Mouse (Mus musculus) lung, postnatal 14 days (tissue): Measurements from ENCODE around the gene Slc4a1.

Source experiments
- DNase-seq: peaks from one replicate; pipeline ENCODE4 v3.0.0; 2021

Gene Slc4a1

DNA sequence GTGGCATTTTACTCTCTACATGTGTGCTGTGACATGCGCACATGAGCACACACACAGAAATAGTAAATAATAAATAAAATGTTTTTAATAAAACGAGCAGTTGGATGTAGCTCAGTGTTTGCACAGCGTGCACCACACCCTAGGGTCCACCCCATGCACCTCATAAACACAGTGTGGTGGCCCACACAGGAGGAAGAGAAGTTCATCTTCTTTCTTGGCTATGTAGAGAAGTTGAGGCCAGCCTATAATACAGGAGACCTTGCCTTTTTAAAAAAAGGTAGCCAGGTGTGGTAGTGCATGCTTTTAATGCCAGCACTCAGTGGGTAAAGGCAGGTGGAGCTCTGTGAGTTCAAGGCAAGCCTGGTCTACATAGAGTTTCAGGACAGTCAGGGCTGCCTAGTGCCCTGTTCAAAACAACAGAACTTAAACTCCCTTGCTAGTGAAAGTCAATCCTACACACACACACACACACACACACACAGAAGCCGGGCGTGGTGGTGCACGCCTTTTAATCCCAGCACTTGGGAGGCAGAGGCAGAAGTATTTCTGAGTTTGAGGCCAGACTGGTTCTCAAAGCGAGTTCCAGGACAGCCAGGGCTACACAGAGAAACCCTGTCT is 8.2 kb upstream of the Slc4a1 start:
- no peak for DNase-seq

DNA sequence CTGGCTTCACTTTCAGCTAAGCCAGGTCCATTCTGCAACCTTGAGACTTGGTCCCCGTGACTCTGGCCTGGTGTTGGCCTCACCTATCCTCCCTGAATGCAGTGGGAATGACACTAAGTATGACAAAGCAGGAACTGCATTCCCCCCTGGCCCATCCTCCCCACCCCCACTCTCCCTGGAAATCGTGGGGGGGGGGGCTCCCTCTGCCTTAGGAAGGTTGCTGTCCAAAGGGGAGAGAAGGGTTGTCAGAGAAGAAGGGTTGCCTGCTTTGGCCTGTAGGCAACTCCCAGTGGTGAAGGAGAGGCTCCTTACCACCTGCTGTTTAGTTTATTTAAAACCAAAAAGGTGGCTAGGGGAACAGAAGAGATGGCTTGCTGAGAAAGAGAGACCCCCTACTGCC is 7.6 kb upstream of the Slc4a1 start:
- DNase-seq: no peak

DNA sequence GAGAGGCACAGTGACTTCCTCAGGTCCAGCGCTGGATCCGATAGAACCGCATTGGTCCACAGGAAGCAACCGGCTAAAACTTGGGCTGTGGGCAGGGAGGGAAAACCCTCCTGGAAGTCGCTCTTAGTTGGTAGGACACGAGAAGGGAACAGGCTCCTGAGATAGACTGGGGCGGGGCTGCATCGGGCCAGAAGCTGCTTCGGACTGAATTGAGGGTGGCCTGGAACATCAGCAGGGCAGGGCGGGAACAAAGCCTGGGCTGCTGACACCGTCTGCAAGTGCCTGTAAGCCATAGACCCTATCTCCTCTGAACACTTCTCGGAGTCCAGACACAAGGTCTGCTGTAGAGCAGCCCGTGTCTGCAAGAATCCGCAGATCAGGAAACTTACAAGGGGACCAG is 6.9 kb upstream of the Slc4a1 start:
- no peak for DNase-seq

DNA sequence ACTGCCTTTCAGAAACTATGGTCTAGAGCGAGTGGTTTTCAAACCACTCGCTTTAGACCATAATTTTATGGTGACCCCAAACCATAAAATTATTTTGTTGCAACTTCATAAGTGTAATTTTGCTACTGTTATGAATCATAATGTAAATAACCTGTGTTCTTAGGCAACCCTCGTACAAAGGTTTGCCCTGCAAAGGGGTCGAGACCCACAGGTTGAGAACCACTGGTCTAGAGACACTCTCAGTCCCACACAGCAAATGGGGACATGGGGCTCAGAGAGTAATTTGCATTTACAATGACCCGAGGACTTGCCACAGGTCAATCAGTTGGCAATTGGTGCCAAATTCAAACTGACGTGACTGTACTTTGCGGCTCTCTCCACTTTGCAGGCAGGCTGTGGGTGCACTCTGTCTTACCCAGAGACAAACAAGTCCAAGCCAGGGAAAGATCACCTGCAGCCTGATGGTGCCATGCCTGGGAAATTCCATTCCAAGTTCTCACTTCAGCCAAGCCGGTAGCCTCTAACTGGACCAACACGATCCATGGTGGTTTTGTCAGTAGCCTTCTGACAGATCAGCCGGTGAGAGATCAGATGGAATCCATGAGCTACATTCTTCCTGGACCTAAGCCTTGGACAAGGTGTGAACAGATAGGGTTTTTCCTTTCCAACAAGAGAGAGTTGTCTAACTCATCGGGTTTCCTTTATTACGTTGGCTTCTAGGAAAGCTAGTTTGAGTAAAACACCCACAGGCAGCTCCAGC is 6.1 kb upstream of the Slc4a1 start:
- DNase-seq: no peak

DNA sequence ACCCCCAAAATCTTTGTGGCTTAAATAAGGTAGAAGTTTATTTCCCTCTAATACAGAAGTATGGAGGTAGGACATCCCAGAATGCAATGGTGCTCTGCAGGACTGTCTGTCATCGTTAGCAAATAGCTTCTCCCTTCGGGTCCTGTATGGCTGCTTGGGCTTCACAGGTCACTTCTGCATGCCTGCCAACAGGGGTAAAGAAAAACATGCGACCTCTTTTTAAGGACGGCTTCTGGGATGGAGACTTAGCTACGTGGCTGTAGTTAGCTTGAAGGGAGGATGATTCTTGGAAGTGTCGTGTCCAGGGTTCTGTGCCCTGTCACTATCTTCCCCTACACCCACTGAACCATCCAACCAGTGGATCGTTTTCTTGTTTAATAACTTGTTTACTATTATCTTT is 4.3 kb upstream of the Slc4a1 start:
- no peak for DNase-seq

DNA sequence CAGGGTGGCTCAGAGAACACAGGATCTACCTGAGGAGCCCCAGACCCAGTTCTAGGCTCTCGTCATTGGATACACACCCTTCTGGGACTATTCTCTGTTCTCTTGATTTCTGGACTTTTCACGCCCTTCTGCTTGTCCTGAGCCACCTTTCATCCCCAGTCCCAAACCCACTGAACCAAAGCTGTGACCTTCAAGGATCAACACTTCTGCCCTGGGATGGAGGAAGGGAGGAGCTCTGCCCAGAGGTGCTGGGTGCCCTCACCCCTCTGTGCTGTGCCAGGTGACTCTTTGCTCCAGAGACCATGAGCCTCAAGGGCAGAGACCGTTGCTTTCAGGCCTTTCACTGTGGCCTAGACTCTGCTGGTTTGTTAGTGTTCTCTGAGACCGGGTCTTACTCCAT is 3.3 kb upstream of the Slc4a1 start:
- DNase-seq: no peak

DNA sequence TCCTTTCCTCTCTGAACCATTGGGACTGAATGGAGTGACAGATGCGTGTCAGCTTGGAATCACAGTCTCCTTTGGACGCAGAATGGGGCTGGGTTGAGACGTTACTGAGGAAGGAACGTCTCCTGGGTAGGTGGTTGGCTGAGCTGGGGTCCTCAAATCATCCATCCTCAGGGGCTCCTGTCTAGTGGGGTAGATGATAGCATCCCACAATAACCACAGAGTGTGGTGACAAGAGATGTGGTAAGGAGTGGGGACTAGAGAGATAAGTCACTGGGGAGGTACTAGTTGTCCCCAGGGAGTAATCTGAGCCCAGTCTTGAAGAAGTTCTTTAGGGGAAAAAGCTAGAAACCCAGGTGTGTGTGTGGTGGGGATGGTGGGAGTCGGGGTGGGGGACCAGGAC is 2.3 kb upstream of the Slc4a1 start:
- DNase-seq: no peak

DNA sequence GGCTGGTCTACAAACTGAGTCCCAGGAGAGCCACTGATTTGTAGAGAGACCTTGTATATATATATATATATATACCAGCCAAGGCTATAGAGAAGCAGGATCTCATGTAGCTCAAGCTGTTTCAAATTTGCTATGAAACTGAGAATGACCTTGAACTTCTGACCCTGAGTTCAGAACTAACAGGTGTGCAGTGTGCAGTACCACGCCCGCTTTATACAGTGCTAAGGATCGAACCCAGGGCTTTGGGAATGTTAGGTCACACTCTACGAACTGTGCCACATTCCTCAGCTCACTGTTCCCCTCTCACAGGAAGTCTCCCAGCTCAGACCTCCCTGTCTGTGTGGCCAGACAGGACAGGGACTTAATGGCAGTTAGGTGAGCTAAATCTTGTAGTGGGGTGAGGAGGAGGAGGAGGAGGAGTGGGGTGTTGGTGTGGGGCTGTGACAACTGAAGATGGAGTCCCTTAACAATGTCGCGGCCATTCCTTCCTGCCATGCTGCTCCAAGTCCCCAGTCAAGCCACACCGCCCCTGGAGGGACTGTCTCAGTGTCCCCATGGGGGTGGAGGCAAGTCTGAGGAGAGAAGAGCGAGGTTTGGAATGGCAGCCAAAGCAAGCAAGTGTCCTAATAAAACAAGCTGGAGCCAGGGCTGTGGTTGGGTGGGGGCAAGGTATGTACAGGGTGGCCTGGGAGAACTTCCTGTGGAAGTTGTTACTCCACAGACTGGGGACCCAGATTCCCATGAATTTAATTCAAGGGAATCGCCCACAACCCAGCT is 1.7 kb upstream of the Slc4a1 start:
- no peak for DNase-seq

DNA sequence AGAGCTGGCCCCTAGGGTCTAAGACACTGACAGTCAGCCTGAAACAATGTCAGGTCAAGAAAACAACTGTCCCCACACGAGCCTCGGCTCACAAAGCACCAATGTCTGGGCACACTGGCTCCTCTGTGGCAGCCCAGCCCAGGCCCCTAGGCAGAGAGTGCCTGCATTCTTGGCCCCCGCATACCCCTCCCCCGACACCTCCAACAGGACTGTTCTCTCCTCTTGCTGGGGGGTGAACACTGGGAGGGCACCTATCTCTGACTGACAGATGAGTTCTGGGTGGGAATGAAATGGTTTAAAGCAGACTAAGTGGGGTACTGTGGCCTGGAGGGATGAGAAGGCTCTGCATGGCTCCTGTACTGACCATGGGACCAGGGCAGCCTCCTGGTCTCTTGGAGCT is 304 bp downstream of the Slc4a1 start:
- no peak for DNase-seq

DNA sequence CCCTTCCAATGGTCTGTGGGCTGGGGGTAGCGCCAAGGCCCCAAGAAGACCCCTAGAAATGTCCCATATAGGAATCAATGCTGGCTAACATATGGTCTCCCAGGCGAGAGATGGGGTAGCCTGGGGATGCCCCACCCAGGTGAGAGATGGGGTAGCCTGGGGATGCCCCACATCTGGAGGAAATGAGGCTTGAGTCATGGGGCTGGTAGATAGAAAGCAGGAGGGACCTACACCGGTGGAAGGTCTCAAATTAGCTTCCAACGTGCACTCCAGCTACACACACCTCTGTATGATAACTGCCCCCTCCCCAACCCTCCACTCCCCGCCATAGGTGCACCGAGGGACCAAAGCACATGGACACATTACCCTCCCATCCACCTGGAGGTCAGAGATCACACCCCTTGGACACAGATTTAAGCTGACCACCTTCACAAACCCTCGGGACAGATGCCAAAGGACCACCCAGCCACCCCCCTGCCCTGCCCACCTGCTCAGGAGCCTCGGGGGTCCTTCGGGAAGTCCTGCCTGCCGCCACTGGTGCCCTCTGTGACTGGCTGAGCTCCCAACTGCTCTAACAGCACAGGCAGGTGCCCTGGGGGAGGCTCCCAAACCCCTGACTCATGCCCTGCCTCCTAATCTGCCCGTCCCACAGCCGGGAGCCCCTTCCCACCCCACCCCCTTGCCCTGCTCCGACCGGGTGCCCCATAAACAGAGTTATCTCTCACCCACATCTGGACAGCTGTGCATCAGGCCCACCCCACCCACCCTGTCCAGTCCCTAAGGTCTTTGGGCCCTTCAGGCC is 1.2 kb downstream of the Slc4a1 start:
- no peak for DNase-seq

DNA sequence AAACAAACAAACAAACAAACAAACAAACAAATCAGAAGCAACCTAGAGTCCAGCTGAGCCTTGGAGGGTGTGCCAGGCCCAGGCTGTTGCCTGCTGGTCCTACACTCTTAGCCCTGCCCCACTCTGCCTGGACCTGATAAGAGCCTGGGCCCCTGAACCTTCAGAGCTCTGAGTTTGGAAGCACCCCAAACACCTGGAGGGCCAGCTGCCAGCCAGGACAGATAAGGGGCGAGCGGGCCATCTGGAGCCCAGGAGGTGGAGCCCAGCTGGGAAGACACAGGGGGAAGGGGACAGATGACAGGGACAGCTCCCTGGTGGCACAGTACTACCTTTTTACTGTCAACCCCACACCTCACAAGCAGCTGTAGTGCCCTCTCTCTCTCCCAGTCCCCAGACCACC is 2.4 kb downstream of the Slc4a1 start:
- DNase-seq: no peak

DNA sequence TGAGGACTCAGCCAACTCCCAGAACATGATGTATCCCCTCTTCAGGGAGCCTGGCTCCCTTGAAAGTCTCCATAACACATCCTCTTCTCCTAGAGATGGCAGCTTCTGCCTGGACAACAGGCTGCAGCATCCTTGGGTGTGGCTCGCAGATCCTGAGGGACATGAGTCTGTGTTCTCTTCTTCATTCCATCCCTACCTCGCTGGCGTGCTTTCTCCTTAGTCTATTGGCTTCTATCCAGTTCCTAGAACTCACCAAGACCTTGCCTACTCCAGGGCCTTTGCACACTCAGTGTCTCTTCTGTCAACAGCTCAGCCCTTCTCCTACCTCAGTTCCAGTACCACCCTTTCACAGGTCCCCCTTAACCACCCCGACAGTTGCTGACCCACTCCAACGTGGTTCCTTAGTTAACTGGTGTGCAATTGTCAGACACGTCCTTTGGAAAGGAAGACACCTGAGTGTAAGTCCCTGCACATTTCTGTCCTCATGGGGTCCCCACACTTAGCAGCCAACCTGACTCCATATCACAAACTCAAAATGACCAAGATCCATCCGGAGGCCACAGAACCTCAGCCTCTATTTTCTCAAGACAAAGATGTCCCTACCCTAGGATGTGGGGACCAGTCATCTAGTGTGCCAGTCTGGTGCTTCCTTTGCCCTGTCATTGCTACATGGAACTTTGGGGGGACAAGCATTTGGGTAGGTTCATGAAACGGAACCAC is 4.1 kb downstream of the Slc4a1 start:
- no peak for DNase-seq

DNA sequence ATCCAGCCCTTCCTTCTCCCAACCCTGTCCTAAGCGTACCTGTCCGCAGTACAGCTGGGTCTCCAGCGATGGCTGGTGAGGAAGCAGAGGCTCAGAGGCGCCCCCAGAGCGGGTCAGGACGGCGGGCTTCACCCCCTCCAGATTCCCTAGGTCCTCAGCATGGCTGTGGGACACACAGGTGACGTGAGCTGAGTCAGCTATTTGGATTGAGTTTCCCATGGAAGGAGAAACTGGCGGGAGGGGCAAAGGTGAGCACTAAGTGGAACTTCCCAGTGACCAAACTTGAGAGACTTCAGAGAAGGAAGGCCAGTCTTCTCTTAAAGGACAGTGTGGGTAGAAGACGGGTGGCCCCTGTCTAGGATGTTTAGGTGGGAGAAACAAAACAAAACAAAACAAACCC is 7.6 kb downstream of the Slc4a1 start:
- DNase-seq: no peak

DNA sequence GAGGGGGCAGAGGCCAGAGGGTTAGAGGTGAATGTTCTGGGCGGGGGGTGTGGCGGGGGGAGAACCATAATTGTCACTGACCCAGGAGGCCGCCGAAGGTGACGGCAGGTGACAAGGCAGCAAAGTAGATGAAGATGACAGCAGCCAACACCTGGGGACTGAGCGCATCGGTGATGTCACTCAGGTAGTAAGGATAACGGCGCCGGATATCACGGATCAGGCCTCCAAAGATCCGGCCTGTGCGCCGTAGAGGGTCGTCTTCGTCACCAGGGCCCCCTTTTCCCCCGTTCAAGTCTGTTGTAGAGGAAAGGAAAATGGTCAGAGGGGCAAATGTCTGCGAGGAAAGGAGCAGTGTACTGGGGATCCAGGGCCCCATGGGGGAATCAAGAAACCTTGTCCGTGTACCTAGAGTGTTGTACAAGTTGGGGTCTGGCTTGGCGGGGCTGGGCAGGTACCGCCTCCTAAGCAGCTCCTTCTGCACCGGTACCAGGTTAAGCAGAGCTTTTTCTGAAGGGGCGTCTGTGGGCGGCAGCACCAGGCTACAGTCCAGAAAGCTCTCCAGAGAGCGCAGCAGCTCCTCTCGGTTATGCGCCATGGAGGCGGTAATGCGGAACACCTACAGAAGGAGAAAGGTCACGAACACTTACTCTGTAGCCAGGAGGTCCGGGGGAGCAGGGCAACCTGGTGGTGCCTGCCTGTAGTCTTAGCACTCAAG is 9.2 kb downstream of the Slc4a1 start:
- no peak for DNase-seq

DNA sequence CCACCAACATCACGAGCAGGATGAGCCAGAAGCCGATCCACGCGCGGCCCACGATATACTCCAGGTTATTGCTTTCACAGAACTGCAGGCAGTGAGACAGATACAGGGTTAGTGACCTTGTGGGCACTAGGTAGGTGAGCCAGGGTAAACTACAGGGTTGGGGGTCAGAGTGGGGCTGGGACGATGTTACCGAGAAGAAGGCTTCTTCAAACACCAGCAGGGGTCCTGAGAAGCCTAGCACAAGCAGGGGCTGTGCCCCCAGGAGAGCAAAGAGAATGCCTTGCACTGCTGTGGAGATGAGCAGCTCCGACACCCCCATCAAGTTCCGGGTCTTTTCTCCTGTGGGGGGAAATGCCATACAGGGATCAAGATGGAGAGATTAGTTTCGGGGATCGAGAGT is 9.8 kb downstream of the Slc4a1 start:
- DNase-seq: no peak

DNA sequence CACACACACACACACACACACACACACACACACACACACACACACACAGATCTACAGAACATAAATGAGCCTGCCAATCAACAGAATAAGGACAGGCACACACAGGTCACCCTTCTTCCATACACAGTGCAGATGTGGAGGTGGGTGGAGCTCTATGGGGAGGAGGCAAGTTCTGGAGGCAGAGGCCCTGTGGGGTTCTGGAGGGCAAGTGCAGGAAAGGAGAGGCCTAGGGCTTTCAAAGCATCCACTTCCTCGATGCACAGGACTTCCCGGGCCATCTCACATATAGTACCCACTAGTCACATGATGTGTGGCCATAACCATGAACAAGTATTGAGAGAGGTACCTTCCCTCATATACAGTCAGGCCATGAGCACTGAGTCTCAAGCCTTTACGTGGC is 10.5 kb downstream of the Slc4a1 start:
- DNase-seq: no peak

DNA sequence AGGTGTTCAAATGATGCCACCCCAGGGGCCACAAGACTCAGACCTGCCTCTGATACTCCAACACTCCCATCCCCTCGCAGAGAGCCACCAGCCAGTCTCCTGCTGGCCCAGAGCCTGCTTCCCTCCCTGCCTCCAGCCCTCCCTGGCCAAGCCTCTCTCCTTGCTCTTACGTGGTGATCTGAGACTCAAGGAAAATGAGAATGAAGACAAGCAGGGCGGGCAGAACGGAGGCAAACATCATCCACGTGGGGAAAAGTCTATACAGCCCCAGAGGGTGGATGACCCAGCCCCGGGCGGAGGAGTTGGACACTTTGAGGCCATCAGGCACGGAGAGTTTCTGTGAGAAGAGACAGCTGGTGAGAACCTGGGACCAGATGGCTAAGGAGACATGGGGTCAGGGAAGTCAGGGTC is 13.0 kb downstream of the Slc4a1 start:
- no peak for DNase-seq

DNA sequence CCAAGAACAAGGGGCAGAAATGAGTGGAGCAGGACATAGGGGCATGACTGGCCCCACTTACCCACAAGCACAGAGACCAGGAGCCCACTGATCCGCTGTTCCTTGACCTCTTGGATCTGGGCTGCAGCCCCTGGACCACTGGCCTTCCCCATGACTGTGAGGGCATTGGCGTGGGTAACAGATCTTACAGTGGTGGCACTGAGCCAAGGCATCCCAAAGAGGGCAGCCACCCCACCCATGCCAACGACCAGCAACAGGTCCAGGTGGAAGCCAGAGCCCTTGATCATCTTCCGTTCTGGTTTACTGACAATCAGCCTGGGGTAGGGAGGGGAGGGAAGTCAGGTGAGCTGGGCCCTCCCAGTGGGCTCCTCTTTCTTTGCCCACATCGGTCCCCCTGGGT is 13.6 kb downstream of the Slc4a1 start:
- no peak for DNase-seq

DNA sequence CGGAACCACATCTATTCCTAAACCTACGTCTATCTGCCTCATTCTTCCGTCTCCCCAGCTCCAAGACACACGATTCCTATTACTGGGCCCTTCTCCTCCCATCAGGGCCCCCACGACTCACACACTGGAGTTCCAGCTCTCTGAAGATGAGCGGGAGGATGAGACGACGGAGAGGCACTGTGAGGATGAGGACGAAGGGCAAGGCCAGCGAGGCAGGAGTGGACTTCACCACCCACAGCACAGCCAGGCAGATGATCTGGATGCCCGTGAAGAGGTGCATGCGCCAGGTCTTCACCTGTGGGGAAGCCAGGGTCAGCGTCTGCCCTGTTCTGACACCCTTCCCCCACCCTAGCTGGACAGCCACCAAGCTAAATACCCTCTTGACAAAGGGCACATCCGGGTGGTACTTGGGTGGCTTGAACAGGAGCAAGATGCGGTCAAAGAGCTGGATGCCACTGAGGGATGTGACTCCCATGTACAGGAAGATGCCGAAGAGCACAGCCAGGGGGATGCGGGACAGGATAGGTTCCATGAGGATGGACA is 15.0 kb downstream of the Slc4a1 start:
- no peak for DNase-seq

DNA sequence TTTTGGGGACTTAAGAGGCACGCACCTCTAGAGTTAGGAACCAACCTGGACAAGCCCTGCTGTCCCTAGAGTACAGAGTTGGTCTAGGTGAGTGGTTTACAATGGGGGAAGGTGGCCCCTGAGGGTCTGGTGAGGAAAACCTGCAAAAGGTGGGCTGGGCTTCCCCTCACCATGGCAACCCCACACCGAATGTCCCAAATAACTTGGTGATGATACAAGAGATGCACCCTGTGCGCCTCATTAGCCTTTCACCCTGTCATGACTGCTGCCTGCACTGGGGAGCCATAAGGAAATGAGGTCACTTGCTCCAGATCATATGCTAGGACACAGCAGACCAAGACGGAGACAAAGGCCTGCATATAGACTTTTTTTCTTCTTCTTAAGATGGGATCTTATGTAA is 15.6 kb downstream of the Slc4a1 start:
- DNase-seq: no peak

DNA sequence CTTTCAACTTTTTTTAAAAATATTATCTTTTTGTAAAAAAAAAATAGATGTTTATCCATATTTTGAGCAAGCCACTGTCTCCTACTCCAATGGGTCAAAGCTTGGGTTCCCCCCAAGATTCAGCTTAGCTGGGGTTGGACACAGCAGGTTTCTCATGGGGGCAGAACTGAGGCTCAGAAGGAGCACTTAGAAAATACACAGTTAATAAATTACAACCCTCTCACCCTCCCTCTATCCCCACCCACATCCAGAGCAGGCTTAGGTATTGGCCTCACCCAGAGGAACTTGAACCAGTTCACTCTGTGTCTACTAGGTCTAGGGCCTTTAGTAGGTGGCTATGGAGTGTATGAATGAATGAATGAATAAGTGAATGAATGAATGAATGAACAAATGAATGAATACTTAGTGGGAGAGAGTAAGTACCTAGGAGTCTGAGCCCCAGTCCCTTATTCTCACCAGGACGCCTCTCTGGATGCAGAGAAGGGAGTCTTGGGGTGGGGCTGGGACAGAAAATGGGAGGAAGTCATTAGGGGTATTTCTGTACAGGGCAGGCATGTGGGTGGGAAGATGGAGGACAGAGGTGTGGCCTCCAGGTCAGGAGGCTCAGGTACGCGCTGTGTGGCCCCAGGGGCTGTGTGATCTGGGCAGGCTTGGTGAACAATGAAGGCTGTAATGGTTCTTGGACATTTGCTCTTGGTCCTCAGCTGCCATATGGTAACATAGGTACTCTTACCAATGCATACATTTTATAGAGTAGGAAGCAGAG is 16.6 kb downstream of the Slc4a1 start:
- no peak for DNase-seq
